Mouse (Mus musculus) gastrocnemius, adult 18-20 months (tissue): ENCODE measurements around the gene Pif1. TPM values are rescaled to one million over a fixed set of nuclear protein-coding genes. Genes with fewer than 3 reads are reported as not detected.
A peak's percentile ranks its signal among the peaks of the same experiment; 100 is the strongest.

Source experiments
- DNase-seq: peaks from one replicate; pipeline ENCODE4 v3.0.0; 2021; ENCODE audit warnings: low spot score
- total RNA-seq, 2 experiments: library from RNA; stranded (reverse); gene quantifications; 2 replicates each; pipeline ENCODE4 v1.2.3; 2021

The Pif1 gene
- total RNA-seq, 2 experiments from 2014 or later, result not detected

DNA sequence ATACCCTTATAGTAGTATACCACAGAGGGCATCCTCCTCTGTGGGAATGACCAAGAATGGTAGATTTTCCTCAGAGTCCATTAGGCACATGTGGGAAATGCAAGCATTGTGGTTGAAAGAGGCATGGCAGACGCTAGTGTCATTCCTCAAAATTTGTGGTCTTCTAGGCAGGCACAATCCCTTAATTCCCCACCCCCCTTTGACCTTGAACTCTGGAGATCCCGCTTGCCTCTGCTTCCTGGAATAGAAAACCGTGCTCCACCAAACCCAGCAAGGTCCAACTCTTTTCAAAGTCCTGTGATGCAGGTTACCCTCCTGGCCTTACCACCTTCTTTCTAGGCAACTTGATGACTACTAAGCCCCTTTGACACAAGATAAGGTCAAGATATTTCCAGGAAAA lies 5.8 kb downstream of the Pif1 start:
- DNase-seq, result no peak

GRCm38 (mm10) chr9:65593596-65593995 lies 6.6 kb downstream of the Pif1 start:
- no peak for DNase-seq

- DNase-seq, result peak; percentile 69
Observed at GRCm38 (mm10) chr9:65598765-65599249, 11.8 kb downstream of the Pif1 start.

- DNase-seq, result no peak
Observed at GRCm38 (mm10) chr9:65600951-65601350, 14.0 kb downstream of the Pif1 start.

GRCm38 (mm10) chr9:65603401-65604102 lies 16.6 kb downstream of the Pif1 start:
- no peak for DNase-seq

DNA sequence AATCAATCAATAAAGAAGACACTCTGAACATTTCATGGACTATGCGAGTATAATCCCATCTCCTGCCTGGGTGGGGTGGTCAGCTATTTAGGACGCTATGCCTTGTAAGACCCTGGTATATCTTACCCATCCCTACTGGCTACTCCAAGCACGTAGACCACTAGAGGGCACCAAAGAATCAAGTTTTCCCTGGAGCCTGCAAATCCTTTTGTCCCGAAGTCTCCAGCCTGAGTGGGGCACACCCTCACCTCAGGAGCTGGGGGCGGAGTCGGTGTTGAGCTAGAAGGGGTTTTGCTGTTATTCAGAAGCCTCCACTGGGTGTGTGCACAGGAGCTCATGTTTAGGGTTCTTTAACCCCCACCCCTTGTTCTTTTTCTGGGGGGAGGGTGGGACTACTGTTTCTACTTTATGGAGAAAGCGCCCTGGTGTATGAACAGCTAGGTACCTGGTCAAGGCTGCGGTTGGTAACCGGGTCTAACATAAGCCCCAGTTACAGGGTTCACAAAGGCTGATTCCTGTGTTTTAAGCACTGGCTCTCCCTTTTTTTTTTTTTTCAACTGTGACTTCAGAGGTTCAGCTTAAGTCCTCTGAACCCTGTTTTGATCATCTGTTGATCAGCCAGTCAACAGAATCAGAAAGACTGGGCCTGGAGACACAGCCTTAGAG lies 18.6 kb downstream of the Pif1 start:
- DNase-seq, result peak; percentile 62

DNA sequence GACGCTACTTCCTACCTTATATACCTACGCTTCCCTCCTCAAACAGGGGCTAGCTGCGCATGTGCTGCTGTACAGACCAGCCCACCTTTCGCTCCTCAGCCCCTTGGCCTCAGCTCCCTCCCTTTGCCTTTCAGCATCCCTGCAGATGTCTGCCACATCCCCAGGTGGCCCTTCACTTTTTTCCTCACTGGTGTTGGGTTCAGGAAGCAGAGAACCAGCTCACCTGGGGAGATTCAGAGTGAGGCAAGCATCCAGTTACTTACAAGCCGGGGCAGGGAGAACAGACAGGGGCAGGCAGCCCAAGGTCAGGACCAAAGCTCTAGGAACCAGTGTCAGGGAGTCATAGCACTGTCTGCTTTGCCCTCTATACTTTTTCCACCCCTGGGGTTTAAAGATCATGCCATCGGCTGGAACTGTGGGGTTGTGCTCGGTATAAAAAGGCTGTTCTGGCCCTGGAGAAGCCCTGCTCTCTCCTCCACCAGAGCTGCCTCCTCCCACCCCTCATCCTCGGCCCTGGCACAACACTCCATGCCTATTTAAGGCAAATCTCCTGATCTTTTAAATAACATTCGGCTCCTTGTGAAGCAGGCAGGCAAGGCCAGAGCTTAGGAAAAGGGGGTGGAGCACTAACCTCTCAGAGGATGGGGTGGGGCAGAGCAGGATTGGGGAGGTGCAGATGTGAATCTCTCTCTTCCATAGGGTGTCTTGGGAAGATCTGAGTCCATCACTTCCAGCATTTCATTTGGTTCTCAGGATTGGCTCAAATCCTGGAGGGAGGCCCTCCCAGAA lies 19.6 kb downstream of the Pif1 start:
- no peak for DNase-seq

- DNase-seq, result no peak
Observed at GRCm38 (mm10) chr9:65607120-65607519, 20.2 kb downstream of the Pif1 start.

GRCm38 (mm10) chr9:65611969-65612486 lies 25.1 kb downstream of the Pif1 start:
- DNase-seq, result no peak

DNA sequence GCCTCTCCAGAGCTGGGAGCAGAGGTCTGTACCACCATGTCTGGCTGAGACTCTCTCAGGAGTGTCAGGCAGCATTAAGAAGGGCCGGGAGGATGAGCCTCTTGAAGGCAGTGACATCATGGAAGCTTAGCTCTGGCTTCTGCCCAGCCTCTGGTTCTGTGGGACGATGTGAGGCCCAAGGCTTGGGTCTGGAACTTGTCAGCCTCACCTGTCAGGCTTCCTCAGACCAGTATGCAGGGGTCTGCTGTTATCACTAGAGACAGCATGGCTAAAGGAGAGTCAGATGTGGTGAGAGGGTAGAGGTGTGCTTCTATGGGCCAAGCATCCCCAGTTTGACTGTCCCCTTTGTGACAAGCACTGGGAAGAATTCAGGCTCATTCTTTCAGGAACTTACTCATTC lies 26.1 kb downstream of the Pif1 start:
- no peak for DNase-seq

DNA sequence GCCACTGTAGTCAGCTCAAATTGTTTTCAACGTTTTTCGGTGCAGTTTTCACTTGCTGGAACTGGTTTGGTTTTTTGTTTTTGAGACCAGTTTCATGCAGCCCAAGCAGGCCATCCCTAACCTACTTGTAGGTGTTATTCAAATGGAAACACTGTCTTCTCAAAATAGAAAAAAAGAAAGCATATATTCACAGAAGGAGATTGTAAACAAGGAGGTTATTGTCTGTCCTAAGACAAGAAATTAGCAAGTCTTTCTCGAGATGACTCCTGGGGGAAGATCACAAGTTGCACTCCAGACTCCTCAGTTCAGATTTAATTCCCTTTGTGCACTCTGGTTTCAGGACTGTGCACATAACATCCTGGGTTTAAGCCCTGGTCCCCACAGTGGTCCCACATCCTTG lies 32.4 kb downstream of the Pif1 start:
- DNase-seq, result no peak

DNA sequence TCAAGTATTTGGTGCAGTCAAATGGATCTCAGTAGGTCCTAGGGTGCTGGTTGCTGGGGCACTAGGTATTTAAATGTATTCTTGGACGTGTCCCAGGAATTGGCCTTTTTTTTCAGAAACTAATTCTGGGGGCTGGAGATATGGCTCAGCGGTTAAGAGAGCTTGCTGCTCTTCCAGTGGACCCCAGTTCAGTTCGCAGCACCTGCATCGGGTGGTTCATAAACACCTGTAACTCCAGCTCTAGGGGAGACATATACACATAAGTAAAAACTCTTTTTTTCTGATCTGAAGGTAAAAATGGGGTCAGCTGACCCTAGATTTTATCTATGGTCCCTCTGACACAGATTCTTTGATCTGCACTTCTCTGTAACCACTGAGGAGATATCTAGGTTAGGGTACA lies 34.2 kb downstream of the Pif1 start:
- DNase-seq, result no peak

GRCm38 (mm10) chr9:65621666-65622065 lies 34.7 kb downstream of the Pif1 start:
- DNase-seq, result no peak

GRCm38 (mm10) chr9:65622826-65623225 lies 35.9 kb downstream of the Pif1 start:
- no peak for DNase-seq

DNA sequence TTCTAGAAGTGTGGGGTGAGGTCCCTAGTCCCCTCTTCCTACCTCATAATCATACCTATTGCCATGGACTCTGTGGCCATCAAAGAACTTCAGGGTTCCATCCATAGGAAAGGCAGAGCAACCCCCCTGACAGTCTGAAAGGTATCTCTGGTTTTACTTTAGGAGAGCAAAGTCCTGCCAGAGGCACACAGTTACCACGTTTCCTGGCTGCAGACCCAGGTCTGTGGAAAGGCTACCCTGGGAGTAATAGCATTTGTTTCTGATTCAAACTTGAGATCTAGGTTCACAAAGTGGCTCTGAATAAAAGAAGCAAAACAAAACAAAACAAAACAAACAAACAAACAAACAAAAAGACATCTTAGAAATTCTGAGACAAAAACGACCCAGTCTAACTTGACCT lies 37.3 kb downstream of the Pif1 start:
- DNase-seq, result no peak

DNA sequence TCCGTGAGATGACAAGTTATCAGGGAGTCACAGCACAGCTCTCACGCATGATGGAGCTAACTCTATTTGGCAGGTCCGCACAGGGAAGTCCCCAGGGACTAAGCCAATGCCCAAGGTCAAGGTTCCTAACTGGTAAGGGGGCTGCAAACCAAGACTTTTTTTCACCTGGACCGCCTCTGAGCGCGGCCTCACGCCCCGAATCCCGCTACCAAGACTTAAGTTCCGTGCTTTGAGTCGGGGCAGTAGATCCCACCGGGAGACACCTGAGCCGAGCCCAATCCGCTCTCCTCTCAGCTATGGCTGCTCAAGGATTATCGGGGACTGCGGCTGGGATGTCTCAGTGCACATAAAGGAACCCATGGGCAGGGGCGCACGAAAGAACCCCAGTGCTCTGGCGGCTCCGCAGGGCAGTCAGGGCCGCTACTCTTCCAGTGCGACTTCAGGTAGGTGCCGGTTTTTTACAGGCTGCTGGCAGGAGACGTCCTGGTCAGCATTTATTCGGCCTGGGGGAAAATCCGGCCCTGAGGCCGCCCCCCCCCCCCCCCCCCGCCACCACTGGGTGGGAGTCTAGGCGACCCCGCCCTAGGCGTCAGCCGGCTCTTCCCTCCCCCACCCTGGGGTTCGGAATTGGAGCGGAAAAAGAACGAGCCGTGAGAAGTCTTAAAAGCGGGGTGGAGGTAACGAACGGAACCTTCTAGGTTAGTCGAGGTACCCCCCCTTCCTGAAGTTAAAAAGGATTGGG lies 42.2 kb downstream of the Pif1 start, which contains the start of gene Rbpms2:
Rbpms2 (plus strand) TSS at position 624 of the 742 bp plus-strand sequence.
- no peak for DNase-seq

DNA sequence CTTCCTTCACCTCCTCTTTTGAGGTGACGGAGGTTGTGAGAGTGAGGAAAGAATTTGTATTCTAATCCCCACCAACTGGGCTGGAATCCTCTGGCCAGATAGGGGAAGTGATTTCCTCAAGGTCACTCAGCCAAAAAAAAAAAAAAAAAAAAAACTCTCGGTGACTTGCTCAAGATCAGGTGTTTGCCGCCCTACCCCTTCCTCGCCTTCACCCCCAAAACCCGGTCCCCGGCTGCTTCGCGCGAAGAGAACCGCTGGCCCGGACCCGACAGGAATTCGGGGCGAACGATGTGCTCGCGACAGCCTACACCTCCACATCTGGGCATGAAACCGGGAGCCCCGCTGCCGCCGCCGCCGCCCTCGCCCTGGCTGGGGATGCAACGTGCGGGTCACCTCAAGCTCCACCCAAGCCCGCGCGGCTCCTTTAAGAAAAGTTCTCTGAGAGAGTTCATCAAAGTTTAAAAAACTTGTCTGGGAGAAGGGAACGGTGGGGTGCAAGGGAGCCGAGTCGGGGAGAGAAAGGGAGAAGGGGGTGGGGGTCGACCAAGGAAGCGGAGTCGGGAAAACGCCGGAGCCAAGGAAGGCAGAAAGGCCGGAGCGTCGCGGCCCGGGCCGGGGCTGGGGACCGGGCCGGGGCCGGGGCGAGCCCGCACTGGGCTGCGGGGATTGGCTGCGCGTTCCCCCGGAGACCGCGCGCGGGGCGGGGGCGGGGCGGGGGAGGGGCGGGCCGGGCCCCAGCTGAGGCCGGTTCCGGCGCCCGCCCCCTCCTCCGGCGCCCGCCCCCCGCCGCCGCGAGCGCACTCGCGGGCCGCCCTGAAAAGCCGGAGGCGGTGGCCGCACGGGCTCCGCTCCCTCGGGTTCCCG lies 43.0 kb downstream of the Pif1 start:
- peak; percentile 23 for DNase-seq

- DNase-seq, result no peak
Observed at GRCm38 (mm10) chr9:65630631-65631353, 43.8 kb downstream of the Pif1 start.

- no peak for DNase-seq
Observed at GRCm38 (mm10) chr9:65631354-65632021, 44.5 kb downstream of the Pif1 start.
